Mouse (Mus musculus): ENCODE results near the gene Rps6ka4. TPM values are rescaled to one million over a fixed set of nuclear protein-coding genes. Genes with fewer than 3 reads are reported as not detected.
A peak's percentile ranks its signal among the peaks of the same experiment; 100 is the strongest.

The Rps6ka4 gene
- polyA plus RNA-seq (2015; fragmentation: Nextera tagmentation; extraction: Ambion mirVana), result 4.9 and 5.4 TPM in 2 replicates

- Histone ChIP-seq H3K9ac (replicated peaks) (peak within 1 kb of the TSS; percentile 73), H3K4me2 (replicated peaks) (peak within 1 kb of the TSS; percentile 95), H3K4me3 (replicated peaks) (peak within 1 kb of the TSS; percentile 52), H3K27ac (no peak within 1 kb of the TSS), H3K4me1 (replicated peaks) (peaks cover 21% of the 10 kb centered on the region), H3K36me3 (no peaks in the 10 kb centered on the region), H3K9me3 (no peaks in the 10 kb centered on the region), H3K27me3 (peaks cover 88% of the 10 kb centered on the region)
- WGBS, result 2% methylated on average over 44 of the region's 44 CpGs
- peak; percentile 83 for ATAC-seq
Observed at GRCm38 (mm10) chr19:6840475-6841291, at the start of gene Rps6ka4. TSS of gene Rps6ka4 (minus strand) at chr19:6840636.

GRCm38 (mm10) chr19:6877965-6878364, 37.5 kb upstream of the Rps6ka4 start:
- H3K9me3 ChIP-seq, result peaks cover 10% of the 10 kb centered on the region
- 82% methylated on average over 4 of the region's 4 CpGs for WGBS
- no peak overlapping the region for H3K27ac ChIP-seq
- no peaks in the 10 kb centered on the region for H3K27me3 ChIP-seq
- no peak overlapping the region for H3K4me2 ChIP-seq (replicated peaks)
- H3K9ac ChIP-seq (replicated peaks), result no peak overlapping the region
- no peak overlapping the region for H3K4me3 ChIP-seq (replicated peaks)
- no peaks in the 10 kb centered on the region for H3K4me1 ChIP-seq (replicated peaks)
- no peaks in the 10 kb centered on the region for H3K36me3 ChIP-seq
- no peak for ATAC-seq

- no peaks in the 10 kb centered on the region for H3K27me3 ChIP-seq
- no peak overlapping the region for H3K4me3 ChIP-seq (replicated peaks)
- H3K9me3 ChIP-seq, result peaks cover 10% of the 10 kb centered on the region
- H3K27ac ChIP-seq, result no peak overlapping the region
- no peak overlapping the region for H3K4me2 ChIP-seq (replicated peaks)
- no peaks in the 10 kb centered on the region for H3K4me1 ChIP-seq (replicated peaks)
- no peak for ATAC-seq
- no peaks in the 10 kb centered on the region for H3K36me3 ChIP-seq
- no peak overlapping the region for H3K9ac ChIP-seq (replicated peaks)
Observed at GRCm38 (mm10) chr19:6876799-6877198, 36.4 kb upstream of the Rps6ka4 start.

DNA sequence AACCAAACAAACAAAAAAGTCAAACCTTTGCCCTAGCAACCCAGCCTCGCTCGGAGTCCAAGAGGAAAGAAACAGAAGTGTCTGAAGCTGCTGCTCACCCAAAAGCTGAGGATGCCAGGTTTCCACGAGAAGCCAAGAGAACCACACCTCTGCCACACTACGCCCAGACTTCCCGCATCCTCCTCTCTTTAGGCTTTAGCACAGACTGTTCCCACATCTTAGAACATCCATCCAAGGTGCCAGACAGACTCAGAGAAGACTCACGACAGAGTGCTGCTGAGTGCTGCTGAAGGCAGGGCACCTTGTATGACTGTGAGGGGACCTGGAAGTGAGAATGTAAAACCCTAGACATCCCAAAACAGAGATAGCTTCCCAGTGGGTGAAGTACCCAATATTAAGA, 35.4 kb upstream of the Rps6ka4 start:
- H3K27me3 ChIP-seq, result no peaks in the 10 kb centered on the region
- H3K9me3 ChIP-seq, result peaks cover 10% of the 10 kb centered on the region
- H3K36me3 ChIP-seq, result no peaks in the 10 kb centered on the region
- H3K4me2 ChIP-seq (replicated peaks), result no peak overlapping the region
- H3K9ac ChIP-seq (replicated peaks), result no peak overlapping the region
- 89% methylated on average over 6 of the region's 6 CpGs for WGBS
- H3K4me3 ChIP-seq (replicated peaks), result no peak overlapping the region
- no peak for ATAC-seq
- H3K4me1 ChIP-seq (replicated peaks), result no peaks in the 10 kb centered on the region
- H3K27ac ChIP-seq, result no peak overlapping the region

DNA sequence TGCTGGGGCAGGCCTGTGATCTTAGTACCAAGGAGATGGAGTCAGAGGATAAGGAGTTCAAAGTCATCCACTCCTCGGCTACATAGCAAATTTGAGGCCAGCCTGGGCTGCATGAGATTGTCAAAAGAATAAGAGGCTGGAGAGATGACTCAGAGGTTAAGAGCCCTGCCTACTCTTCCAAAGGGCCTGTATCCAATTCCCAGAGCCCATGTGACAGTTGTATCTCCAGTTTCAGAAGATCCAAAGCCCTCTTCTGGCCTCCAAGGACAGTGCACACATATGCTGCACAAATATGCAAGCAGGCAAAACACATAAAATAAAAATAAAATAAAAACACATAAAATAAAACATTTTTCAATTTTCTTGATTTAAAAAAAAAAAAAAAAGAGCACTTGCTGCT, 33.8 kb upstream of the Rps6ka4 start:
- Histone ChIP-seq H3K27me3 (no peaks in the 10 kb centered on the region), H3K4me2 (replicated peaks) (no peak overlapping the region), H3K4me1 (replicated peaks) (no peaks in the 10 kb centered on the region), H3K27ac (no peak overlapping the region), H3K4me3 (replicated peaks) (no peak overlapping the region), H3K9ac (replicated peaks) (no peak overlapping the region), H3K9me3 (peaks cover 7% of the 10 kb centered on the region; the same call in 1 of the 2 replicates), H3K36me3 (no peaks in the 10 kb centered on the region)
- no peak for ATAC-seq
- 69% methylated on average over 1 of the region's 1 CpGs for WGBS

GRCm38 (mm10) chr19:6872701-6873100, 32.3 kb upstream of the Rps6ka4 start:
- Histone ChIP-seq H3K4me2 (replicated peaks) (no peak overlapping the region), H3K27ac (no peak overlapping the region), H3K4me3 (replicated peaks) (no peak overlapping the region), H3K4me1 (replicated peaks) (no peaks in the 10 kb centered on the region), H3K9me3 (no peaks in the 10 kb centered on the region), H3K36me3 (no peaks in the 10 kb centered on the region), H3K27me3 (no peaks in the 10 kb centered on the region), H3K9ac (replicated peaks) (no peak overlapping the region)
- WGBS, result 82% methylated on average over 3 of the region's 3 CpGs
- ATAC-seq, result no peak

- Histone ChIP-seq H3K27me3 (no peaks in the 10 kb centered on the region), H3K9ac (replicated peaks) (no peak overlapping the region), H3K36me3 (no peaks in the 10 kb centered on the region), H3K4me3 (replicated peaks) (no peak overlapping the region), H3K4me1 (replicated peaks) (no peaks in the 10 kb centered on the region), H3K27ac (no peak overlapping the region), H3K4me2 (replicated peaks) (no peak overlapping the region), H3K9me3 (no peaks in the 10 kb centered on the region)
- WGBS, result 67% methylated on average over 5 of the region's 5 CpGs
- no peak for ATAC-seq
Observed at GRCm38 (mm10) chr19:6871574-6872271, 31.3 kb upstream of the Rps6ka4 start.

DNA sequence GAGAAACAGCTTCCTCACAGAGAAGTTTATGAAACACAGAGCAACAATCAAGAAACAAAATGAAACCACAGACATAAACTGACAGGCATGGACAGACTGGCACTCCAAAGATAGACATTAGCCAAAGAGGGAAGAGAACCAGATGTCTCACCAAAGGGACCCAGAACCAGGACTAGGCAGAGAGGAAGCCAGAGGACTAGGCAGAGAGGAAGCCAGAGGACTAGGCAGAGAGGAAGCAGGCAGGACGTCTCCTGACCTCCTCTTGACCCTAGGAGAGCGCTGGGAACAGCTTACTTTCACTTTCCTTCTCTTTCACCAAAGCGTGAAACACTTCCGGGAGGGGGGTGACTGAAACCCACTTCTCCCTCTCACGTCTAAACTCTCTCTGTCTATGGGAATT, 28.9 kb upstream of the Rps6ka4 start:
- no peak overlapping the region for H3K9ac ChIP-seq (replicated peaks)
- H3K36me3 ChIP-seq, result no peaks in the 10 kb centered on the region
- H3K4me1 ChIP-seq (replicated peaks), result no peaks in the 10 kb centered on the region
- 18% methylated on average over 5 of the region's 5 CpGs for WGBS
- ATAC-seq, result no peak
- no peaks in the 10 kb centered on the region for H3K9me3 ChIP-seq
- no peak overlapping the region for H3K4me2 ChIP-seq (replicated peaks)
- H3K27ac ChIP-seq, result no peak overlapping the region
- no peak overlapping the region for H3K4me3 ChIP-seq (replicated peaks)
- no peaks in the 10 kb centered on the region for H3K27me3 ChIP-seq

DNA sequence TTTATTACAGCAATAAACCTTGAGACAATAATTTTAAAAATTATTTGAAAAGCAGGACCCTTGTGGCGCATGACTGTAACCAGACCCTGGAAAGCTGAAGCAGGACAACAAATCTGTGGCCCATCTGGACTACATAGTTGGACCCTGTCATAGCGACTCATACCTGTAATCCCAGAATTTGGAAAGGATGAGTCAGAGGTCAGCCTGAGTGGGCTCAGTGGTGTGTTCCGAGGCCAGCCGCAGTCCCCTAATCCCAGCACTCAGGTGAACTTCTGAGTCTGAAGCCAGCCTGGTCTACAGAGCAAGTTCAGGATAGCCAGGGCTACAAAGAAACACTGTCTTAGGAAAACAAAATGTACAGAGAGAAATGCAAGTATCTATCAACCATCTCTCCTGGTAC, 21.0 kb upstream of the Rps6ka4 start:
- no peak for ATAC-seq
- H3K9me3 ChIP-seq, result no peaks in the 10 kb centered on the region
- 95% methylated on average over 4 of the region's 4 CpGs for WGBS

GRCm38 (mm10) chr19:6860706-6861105, 20.3 kb upstream of the Rps6ka4 start:
- H3K27ac ChIP-seq, result no peak overlapping the region
- ATAC-seq, result no peak
- no peak overlapping the region for H3K9ac ChIP-seq (replicated peaks)
- no peak overlapping the region for H3K4me3 ChIP-seq (replicated peaks)
- H3K9me3 ChIP-seq, result no peaks in the 10 kb centered on the region
- H3K4me1 ChIP-seq (replicated peaks), result peaks cover under 1% of the 10 kb centered on the region; the same call in 1 of the 2 replicates
- H3K4me2 ChIP-seq (replicated peaks), result no peak overlapping the region
- no peaks in the 10 kb centered on the region for H3K36me3 ChIP-seq
- 81% methylated on average over 6 of the region's 6 CpGs for WGBS
- H3K27me3 ChIP-seq, result peaks cover 5% of the 10 kb centered on the region; the same call in 1 of the 2 replicates

More for the DNA sequence above, 21.0 kb upstream of the Rps6ka4 start:
- Histone ChIP-seq H3K27ac (no peak overlapping the region), H3K4me1 (replicated peaks) (no peaks in the 10 kb centered on the region), H3K27me3 (no peaks in the 10 kb centered on the region), H3K9ac (replicated peaks) (no peak overlapping the region), H3K36me3 (no peaks in the 10 kb centered on the region), H3K4me2 (replicated peaks) (no peak overlapping the region), H3K4me3 (replicated peaks) (no peak overlapping the region)

GRCm38 (mm10) chr19:6859971-6860370, 19.5 kb upstream of the Rps6ka4 start:
- H3K4me1 ChIP-seq (replicated peaks), result peaks cover 8% of the 10 kb centered on the region; the same call in 1 of the 2 replicates
- no peaks in the 10 kb centered on the region for H3K36me3 ChIP-seq
- no peak for ATAC-seq
- H3K9ac ChIP-seq (replicated peaks), result no peak overlapping the region
- no peak overlapping the region for H3K4me3 ChIP-seq (replicated peaks)
- no peak overlapping the region for H3K27ac ChIP-seq
- no peak overlapping the region for H3K4me2 ChIP-seq (replicated peaks)
- H3K9me3 ChIP-seq, result no peaks in the 10 kb centered on the region
- 89% methylated on average over 3 of the region's 3 CpGs for WGBS
- peaks cover 10% of the 10 kb centered on the region for H3K27me3 ChIP-seq

DNA sequence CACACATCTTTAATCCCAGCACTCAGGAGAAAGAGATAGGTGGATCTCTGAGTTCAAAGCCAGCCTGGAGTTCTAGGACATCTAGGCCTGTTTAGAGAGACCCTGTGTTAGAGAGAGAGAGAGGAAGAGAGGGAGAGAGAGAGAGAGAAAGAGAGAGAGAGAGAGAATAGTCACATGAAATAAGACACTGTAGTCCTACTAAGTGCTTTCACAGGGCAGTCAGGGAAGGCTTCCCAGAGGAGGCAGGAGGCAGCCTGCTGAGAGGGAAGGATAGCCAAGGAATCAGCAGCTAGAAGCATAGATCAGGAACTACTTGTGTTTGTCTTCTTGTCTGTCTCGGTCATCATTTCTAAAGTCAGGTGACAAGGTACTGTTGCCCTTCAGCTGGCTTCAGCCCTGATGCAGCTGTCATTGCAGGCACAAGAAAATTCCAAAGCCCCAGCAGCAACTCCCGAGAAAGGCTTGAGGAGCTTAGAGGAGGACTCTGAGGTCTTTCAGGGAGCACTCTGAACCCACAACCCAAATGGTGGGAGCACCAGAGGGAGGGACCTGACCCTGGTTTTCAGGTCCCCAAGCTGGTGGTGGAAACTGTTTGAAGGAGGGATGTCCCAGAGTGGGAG, 18.7 kb upstream of the Rps6ka4 start:
- Histone ChIP-seq H3K36me3 (no peaks in the 10 kb centered on the region), H3K9me3 (no peaks in the 10 kb centered on the region), H3K27ac (no peak overlapping the region), H3K9ac (replicated peaks) (no peak overlapping the region), H3K4me1 (replicated peaks) (peaks cover 12% of the 10 kb centered on the region; the same call in 1 of the 2 replicates), H3K4me3 (replicated peaks) (no peak overlapping the region), H3K4me2 (replicated peaks) (no peak overlapping the region), H3K27me3 (peaks cover 19% of the 10 kb centered on the region)
- ATAC-seq, result no peak
- WGBS, result 76% methylated on average over 2 of the region's 2 CpGs
